Mouse (Mus musculus) liver, postnatal 0 days (tissue): ENCODE measurements around the gene Map2k1. TPM values are rescaled to one million over a fixed set of nuclear protein-coding genes. Genes with fewer than 3 reads are reported as not detected.
A peak's percentile ranks its signal among the peaks of the same experiment; 100 is the strongest.
"Not testable (repeated sequence)": the region's sequence is repeated elsewhere in the genome, so short reads cannot be mapped to it uniquely, and the experiment has no call there.

Experiments
- ATAC-seq: fragments of 200-750 bp; cut with Nextera tagmentation; 2 replicates; pipeline ENCODE4 v1.8.0; 2017; ENCODE audit warnings: mild to moderate bottlenecking, moderate library complexity
- DNase-seq: peaks from one replicate; pipeline ENCODE4 v3.0.0-alpha.2; 2016
- H3K27ac ChIP-seq: fragments of 300-500 bp; sonication (generic); 2 replicates; pipeline ENCODE4 v1.5.1; 2014; ENCODE audit warnings: antibody characterized with exemption, moderate library complexity, mild to moderate bottlenecking, low read depth
- H3K27me3 ChIP-seq: fragments of 300-500 bp; sonication (generic); 2 replicates; pipeline ENCODE4 v1.6.1; 2014; ENCODE audit warnings: low read length, control low read depth, mixed read lengths; ENCODE audit not compliant: insufficient read depth
- H3K36me3 ChIP-seq: fragments of 300-500 bp; sonication (generic); replicated peaks from 2 replicates; pipeline ENCODE4 v1.6.1; 2014; ENCODE audit warnings: mild to moderate bottlenecking, control low read depth, low read length, moderate library complexity, mixed read lengths; ENCODE audit not compliant: insufficient read depth
- H3K4me1 ChIP-seq: fragments of 300-500 bp; sonication (generic); 2 replicates; pipeline ENCODE4 v1.6.1; 2014; ENCODE audit warnings: antibody characterized with exemption, mild to moderate bottlenecking, control low read depth; ENCODE audit not compliant: insufficient read depth
- H3K4me2 ChIP-seq: fragments of 300-500 bp; sonication (generic); 2 replicates; pipeline ENCODE4 v1.6.1; 2014; ENCODE audit warnings: low read depth, mild to moderate bottlenecking, low read length, moderate library complexity, mixed read lengths
- H3K4me3 ChIP-seq: fragments of 300-500 bp; sonication (generic); 2 replicates; pipeline ENCODE4 v1.5.1; 2014; ENCODE audit warnings: low read depth, low read length
- H3K9ac ChIP-seq: fragments of 300-500 bp; sonication (generic); replicated peaks from 2 replicates; pipeline ENCODE4 v1.6.1; 2014; ENCODE audit warnings: mild to moderate bottlenecking, moderate library complexity
- H3K9me3 ChIP-seq: fragments of 300-500 bp; sonication (generic); 2 replicates; pipeline ENCODE4 v1.6.1; 2016; ENCODE audit warnings: mild to moderate bottlenecking, control low read depth, low read length, mixed read lengths
- CTCF ChIP-seq: sonication (generic); IDR thresholded peaks from 2 replicates; pipeline ENCODE4 v1.5.1; 2016; ENCODE audit warnings: antibody characterized with exemption, low read depth
- EP300 ChIP-seq: IDR thresholded peaks from 2 replicates; pipeline ENCODE4 v1.6.1; 2016; ENCODE audit warnings: antibody characterized with exemption, low read depth, mild to moderate bottlenecking
- WGBS: fragments of 180-500 bp; shearing (Covaris S2); extraction: QIAGEN DNeasy Blood & Tissue Kit; methylation state at CpG from one replicate; pipeline ENCODE4 v1.1.7; 2014; ENCODE audit not compliant: insufficient replicate concordance; 5-methylcytosine and 5-hydroxymethylcytosine counted together
- polyA plus RNA-seq: library from polyadenylated mRNA; unstranded; fragments of >200 nt; fragmentation: Nextera tagmentation; extraction: Ambion mirVana; gene quantifications from 2 replicates; pipeline ENCODE4 v1.2.1, GENCODE M21; 2015

Map2k1 gene
- polyA plus RNA-seq, 1 experiment from 2014 or later, result 28.9 TPM

- Histone ChIP-seq H3K9me3 (no peaks in the 10 kb centered on the region), H3K36me3 (peaks cover 3% of the 10 kb centered on the region)
- no peak for DNase-seq
Measured at GRCm38 (mm10) chr9:64202331-64202730, 51.1 kb downstream of the Map2k1 start.

GRCm38 (mm10) chr9:64199897-64200296 is 53.5 kb downstream of the Map2k1 start:
- TF ChIP-seq CTCF (no peak), EP300 (no peak)
- DNase-seq (no peak), ATAC-seq (no peak)
- Histone ChIP-seq H3K27ac (no peak overlapping the region), H3K36me3 (peaks cover 6% of the 10 kb centered on the region; the same call in 1 of the 2 replicates), H3K4me2 (no peak overlapping the region), H3K4me1 (no peaks in the 10 kb centered on the region), H3K9me3 (no peaks in the 10 kb centered on the region), H3K4me3 (no peak overlapping the region), H3K27me3 (no peaks in the 10 kb centered on the region), H3K9ac (no peak overlapping the region)
- 52% methylated on average over 2 of the region's 2 CpGs for WGBS

More at GRCm38 (mm10) chr9:64202331-64202730, 51.1 kb downstream of the Map2k1 start:
- no peak overlapping the region for H3K4me2 ChIP-seq
- no peak overlapping the region for H3K9ac ChIP-seq
- H3K4me1 ChIP-seq, result no peaks in the 10 kb centered on the region
- no peak overlapping the region for H3K4me3 ChIP-seq
- H3K27me3 ChIP-seq, result no peaks in the 10 kb centered on the region
- TF ChIP-seq CTCF, result no peak
- TF ChIP-seq EP300, result no peak
- peak overlapping the region; percentile 30; the same call in 1 of the 2 replicates for H3K27ac ChIP-seq
- ATAC-seq, result peak; percentile 62

- H3K4me2 ChIP-seq, H3K4me3 ChIP-seq, H3K4me1 ChIP-seq, H3K9ac ChIP-seq, H3K36me3 ChIP-seq, H3K27me3 ChIP-seq, ATAC-seq, DNase-seq, H3K27ac ChIP-seq, H3K9me3 ChIP-seq: not testable (repeated sequence)
- 77% methylated on average over 7 of the region's 7 CpGs for WGBS
Measured at GRCm38 (mm10) chr9:64198763-64199418, 54.5 kb downstream of the Map2k1 start.

GRCm38 (mm10) chr9:64198068-64198762 is 55.2 kb downstream of the Map2k1 start:
- DNase-seq (no peak), ATAC-seq (no peak)
- Histone ChIP-seq H3K4me2 (no peak overlapping the region), H3K36me3 (peaks cover 10% of the 10 kb centered on the region), H3K9ac (no peak overlapping the region), H3K4me1 (no peaks in the 10 kb centered on the region), H3K27ac (no peak overlapping the region), H3K27me3 (no peaks in the 10 kb centered on the region), H3K9me3 (no peaks in the 10 kb centered on the region), H3K4me3 (no peak overlapping the region)
- WGBS, result 93% methylated on average over 5 of the region's 5 CpGs
- TF ChIP-seq EP300 (no peak), CTCF (no peak)

- Histone ChIP-seq H3K27ac (no peak overlapping the region), H3K9ac (no peak overlapping the region), H3K4me2 (no peak overlapping the region), H3K4me3 (no peak overlapping the region), H3K36me3 (peaks cover 14% of the 10 kb centered on the region), H3K4me1 (no peaks in the 10 kb centered on the region), H3K9me3 (no peaks in the 10 kb centered on the region), H3K27me3 (no peaks in the 10 kb centered on the region)
- 81% methylated on average over 8 of the region's 8 CpGs for WGBS
- DNase-seq (no peak), ATAC-seq (no peak)
- TF ChIP-seq CTCF, result no peak
- no peak for TF ChIP-seq EP300
Measured at GRCm38 (mm10) chr9:64197524-64197923, 55.9 kb downstream of the Map2k1 start.

- H3K9me3 ChIP-seq, result no peaks in the 10 kb centered on the region
- no peak for DNase-seq
- WGBS, result 90% methylated on average over 4 of the region's 4 CpGs
- H3K27me3 ChIP-seq, result no peaks in the 10 kb centered on the region
- no peak overlapping the region for H3K4me2 ChIP-seq
- H3K36me3 ChIP-seq, result peaks cover 29% of the 10 kb centered on the region
- no peak overlapping the region for H3K27ac ChIP-seq
- ATAC-seq, result no peak
- H3K9ac ChIP-seq, result no peak overlapping the region
- no peak overlapping the region for H3K4me3 ChIP-seq
- no peaks in the 10 kb centered on the region for H3K4me1 ChIP-seq
- TF ChIP-seq CTCF (no peak), EP300 (no peak)
Measured at GRCm38 (mm10) chr9:64195554-64195953, 57.9 kb downstream of the Map2k1 start.
